Mouse (Mus musculus) testis, postnatal 10 days (tissue): ENCODE measurements at regions not wholly inside any gene's neighbourhood (a gene's known extent, or its start where the extent isn't known, plus 50 kb on each side); places are given as distances from the start of the nearest gene placed in this dataset.
A peak's percentile ranks its signal among the peaks of the same experiment; 100 is the strongest.

Experiments used
- DNase-seq: peaks from one replicate; pipeline ENCODE4 v3.0.0; 2021; ENCODE audit warnings: low spot score

DNA sequence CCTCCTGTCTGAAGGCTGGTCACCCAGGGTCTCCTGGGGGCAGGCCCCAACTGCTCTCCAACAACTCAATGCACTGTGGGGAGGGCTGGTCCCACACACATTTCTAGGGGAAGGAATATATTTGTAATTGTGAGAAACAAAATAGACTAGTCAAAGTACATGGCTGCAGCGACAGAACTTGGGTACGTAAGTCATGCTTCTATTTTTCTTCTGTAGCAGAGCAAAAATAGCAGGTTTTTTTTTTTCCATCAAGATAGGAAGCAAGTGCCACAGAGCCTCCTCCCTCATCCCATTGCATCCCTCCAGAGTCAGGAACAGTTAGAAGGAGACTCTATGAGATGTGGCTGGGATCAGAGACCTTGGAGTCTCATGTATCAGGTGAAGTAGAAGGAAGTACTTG lies 124.9 kb upstream of the Tnr start:
- no peak for DNase-seq

DNA sequence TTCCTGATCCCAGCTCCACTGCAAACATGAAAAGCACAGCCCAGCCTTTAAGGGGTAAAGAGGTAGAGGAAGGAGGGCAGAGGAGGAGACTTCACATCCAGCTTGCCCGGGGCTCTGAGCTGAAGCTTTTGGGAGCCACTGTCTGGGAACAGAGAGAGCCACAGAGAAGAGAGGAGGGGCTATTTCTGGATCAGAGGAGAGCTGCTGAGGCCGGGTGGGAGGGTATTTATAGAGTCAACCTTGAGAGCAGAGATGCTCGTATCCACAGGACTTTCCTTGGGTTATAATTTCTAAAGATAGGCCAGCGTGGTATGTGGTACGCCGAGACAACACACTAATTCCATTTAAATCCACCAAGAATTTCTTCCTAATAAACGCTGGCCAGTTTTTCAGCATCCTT lies 117.3 kb upstream of the Tnr start:
- DNase-seq: no peak

DNA sequence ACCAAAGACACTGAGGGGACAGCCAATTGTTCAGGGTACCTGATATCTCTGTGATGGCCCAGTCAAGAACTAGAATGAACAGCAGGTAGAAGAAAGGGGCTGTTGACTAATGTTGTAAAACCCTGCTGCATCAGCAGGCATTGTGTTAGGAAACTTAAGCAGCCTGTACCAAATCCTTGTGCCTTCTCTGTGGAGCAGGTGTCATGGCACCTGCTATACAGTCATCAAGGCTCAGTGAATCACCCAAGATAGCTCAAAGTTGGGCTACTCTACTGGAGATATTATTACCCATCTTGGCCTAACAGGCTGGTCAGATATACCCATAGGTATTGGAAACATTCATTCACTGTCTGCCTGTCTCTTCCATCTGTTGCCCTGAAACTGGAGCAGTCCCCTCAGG lies 116.8 kb upstream of the Tnr start:
- no peak for DNase-seq

DNA sequence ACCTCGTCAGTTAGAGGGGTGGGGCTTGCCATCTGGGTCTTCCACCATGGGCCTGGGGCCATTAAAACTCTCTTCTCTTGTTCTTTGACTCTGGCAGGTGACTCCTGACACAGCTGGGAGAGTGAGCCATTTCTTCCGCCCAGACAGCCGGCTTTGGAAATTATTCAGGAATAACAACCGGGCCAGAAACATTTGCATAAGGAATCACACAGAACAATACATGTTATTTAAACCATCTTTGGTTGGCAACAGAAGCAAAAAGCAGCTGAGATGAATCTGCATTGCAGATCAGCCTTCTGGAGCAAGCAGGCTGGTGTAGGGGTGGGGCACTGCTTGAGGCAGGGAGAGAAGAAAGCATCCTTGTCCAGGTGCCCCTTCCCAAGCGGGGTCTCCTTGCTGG lies 110.2 kb upstream of the Tnr start:
- DNase-seq: no peak

DNA sequence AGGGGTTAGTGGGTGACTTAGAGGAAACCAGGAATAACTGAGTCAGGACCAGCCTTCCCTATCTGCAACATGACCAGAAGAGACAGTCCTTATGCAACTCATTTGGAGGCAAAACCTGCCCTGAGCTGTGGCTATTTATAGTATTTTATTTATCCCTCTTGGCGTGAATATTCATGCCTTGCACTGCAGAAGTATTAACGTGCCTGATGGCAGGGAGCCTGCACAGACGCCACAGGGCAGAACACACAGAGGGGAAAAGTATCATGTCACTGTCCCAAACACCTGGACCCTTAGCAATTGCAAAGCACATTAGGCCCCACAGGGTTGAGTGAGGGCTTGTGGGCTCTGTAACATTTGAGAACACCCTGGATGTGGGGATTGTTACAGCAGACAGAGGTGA lies 107.9 kb upstream of the Tnr start:
- DNase-seq: no peak

DNA sequence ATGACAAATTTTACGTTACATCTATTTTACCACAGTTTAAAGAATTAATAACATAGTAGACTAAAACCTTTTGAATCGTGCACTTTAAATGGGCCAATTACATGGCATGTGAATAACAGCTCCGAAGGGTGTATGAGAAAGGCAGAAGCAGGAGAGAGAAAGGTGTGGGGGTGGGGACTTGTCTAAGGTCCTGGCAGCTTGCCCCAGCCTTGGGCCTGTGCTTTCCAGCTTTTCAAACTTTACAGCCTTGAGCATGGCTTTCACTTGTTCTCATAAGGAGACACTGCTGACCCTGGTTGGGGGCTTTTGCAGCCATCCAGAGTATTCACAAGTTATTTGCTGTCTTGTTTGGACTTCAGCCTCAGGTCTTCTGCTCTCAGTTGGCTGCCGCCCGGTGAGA lies 106.4 kb upstream of the Tnr start:
- peak; percentile 64 for DNase-seq

DNA sequence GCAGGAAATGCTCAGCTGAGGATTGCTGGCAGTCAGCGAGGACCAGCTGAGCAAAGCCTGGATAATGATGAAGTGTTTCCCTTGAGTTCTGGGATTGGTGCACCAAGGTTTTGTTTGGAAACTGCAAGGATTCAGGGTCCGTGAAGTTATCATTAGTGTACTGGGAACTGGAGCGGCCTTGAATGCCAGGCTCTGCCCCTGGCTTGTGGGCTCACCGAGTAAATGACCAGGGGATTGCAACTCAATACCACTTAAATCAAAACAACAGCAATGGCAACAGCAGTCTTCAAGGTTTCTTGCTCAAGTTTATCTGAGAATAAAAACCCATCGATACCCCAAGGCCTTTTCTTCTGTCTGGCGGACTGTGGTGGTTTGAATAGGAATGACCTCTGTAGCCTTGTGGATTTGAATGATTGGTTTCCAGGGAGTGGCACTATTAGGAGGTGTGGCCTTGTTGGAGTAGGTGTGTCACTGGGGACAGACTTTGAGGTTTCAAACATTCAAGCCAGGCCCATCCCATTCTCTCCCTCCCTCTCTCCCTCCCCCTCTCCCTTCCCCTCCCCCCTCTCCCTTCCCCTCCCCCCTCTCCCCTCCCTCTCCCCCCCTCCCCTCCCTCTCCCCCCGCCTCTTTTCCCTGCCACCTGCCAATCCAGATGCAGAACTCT lies 104.1 kb upstream of the Tnr start:
- no peak for DNase-seq

DNA sequence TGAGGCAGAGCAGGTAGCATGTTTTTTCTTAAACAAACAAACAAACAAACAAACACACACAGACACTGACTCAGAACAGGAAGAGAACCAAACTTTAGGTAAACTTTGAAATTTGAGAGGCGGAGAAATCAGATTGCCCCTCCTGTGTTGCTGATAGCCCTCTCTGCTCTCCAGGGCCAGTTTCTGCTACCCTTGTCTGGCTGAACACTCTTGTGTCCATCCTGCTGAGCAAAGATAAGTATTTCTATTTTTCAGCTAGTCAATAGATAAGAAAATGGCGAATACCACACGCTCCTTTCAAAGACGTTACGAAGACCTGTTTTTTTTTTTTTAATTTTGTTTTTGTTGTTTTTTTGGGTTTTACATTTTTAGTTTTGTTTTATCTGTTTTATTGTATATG lies 103.4 kb upstream of the Tnr start:
- no peak for DNase-seq

DNA sequence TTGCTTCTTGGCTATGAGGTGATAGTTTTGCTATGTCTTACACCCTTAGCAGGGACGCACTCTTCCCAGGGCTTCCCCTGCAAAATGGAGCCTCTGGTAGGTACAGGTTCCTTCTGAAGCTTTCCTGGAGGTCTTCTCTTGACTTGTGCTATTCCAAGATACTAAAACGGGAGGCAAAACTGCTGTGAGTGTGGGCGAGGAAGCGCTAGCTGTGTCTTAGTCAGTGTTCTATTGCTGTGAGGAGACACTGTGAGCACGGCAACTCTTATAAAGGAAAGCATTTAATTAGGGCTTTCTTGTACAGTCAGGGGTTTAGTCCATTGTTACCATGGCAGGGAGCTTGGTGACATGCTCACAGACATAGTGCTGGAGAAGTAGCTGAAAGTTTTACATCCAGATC lies 99.9 kb upstream of the Tnr start:
- no peak for DNase-seq

DNA sequence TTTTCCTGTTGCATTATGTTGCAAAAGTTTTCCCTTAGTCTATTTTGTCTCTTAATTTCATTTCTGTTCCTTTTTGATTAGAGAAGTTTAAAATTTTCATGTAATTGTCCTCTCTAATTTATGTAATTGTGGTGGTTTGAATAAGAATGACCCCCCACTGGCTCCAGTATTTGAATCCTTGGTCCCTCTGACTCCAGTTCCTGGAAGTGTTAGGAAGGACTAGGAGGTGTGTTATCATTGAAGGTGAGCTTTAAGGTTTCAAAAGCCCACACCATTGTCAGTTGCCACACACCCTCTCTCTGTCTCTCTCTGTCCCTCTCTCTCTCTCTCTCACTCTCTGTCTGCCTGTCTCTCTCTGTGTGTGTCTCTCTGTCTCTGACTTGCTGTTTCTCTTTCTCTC lies 93.6 kb upstream of the Tnr start:
- no peak for DNase-seq

DNA sequence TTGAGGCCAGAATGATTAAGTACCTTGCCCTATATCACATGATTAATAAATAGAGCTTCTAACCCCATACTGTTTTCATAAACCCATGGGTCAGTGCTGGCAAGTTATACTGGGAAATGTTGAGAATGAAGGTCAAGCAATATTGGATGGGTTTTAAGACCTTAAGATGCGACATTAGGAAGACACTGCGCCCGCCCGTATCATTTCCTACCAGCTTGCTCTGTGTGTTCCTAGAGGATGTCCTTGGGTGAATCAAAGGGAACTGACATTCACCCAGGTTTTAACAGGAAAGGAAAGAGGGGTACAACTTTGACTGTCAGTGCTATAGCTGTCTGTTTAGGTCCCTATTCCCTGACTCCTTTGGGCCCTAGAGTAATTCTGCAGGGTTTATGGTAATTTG lies 90.0 kb upstream of the Tnr start:
- DNase-seq: no peak

DNA sequence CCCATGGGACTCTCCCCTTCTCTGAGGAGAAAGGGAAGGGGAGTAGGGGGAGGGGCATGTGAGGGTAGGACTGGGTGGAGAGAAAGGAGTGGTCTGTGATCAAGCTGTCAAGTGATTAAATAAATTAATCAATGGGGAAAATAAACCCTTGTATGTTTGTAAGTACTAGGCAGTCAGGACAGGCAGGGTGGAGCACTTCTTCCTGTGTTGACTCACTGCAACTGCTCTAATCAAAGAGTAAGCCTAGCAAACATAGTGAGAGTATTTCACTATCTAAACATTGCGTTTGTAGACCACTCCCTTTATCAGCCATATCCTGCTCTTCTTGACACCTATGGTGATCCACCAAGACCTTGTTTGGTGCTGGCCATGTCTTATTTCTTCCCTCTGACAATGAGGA lies 82.8 kb upstream of the Tnr start:
- no peak for DNase-seq

DNA sequence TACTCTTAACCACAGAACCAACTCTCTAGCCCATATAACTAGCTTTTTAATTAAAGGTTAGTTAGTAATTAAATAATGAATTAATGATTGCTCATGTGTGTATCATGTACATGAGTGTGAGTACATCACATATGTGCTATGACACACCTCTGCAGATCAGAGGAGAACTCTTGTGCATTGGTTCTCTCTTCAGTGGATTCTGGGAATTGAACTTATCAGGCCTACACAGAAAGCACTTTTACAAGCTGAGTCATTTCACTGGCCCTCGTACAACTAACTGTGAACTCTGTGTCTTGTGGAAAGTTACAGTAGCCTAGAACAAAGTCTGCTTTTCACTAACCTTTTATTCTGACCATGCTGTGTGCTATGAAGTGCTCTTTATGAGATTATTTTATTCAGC lies 79.5 kb upstream of the Tnr start:
- DNase-seq: no peak

DNA sequence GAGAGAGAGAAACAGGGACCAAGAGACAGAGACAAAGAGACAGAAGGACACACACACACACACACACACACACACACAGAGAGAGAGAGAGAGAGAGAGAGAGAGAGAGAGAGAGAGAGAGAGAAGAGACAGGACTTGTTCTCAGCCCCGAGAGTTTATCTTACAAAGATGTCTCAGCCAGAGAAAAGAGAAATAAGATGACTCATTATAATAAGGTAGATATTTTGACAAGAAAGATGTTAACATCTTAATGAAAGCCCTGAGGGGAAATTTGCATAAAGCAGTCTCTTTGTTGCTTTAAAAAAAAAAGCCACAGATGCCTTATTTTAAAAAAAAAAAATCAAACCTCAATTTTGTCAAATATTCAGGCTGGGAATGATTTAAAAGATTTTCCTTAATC lies 78.1 kb upstream of the Tnr start:
- DNase-seq: no peak

DNA sequence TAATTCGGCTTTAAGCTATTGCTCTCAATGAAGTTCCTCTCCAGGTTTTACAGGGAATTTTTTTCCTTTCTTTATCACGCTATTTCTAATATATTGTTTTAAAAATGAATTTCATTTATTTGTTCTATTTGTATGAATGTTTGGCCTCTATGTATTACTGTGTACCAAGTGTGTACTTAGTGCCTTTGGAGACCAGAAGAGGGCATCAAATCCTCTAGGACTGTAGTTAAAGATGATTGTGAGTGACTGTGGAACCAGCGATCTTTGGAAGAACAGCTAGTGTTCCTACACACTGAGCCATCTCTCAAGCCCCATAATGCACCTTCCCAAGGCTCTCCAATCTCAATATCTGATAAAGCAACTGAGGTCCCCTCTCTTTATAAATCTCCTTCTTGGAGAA lies 72.1 kb upstream of the Tnr start:
- no peak for DNase-seq

DNA sequence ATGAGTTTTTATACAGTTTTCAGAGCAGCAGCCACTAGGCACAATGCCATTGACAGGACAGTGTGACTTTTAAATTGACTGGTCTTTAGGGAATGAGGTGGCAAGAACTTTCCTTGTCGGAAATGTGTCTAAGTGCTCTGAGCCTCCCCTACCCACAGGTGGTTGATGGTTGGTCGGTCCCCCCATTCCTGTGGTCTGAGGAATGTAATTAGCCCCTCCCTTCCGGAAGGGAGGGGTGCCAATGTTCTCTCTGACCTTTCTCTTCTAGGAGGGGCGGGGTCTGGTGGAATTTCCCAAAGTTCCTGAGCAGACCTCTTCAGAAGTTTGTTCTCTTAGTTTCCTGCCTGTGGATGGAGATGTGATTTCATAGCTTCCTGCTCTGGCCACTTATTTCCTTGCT lies 62.7 kb upstream of the Tnr start:
- no peak for DNase-seq

DNA sequence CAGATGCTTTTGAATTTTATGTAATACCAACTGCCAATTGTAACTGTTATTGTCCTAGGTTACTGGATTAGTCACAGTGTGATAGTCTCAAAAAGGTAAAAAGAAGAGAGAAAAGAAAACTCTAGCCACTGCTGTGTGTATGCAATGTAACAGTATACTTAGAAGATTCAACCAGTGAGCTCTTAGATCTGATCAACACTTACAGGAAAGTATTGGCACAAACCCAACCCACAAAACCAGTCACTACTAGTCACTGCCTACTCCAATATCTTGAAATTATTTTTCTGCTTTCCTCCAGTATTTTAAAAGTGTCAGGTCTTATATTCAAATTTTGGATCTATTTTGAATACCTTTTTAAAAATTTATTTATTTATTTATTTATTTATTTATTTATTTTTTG lies 52.6 kb upstream of the Tnr start:
- no peak for DNase-seq
